Mouse (Mus musculus) forebrain, postnatal 0 days (tissue): ENCODE measurements around the gene Prpf40a. TPM values are rescaled to one million over a fixed set of nuclear protein-coding genes. Genes with fewer than 3 reads are reported as not detected.

ENCODE experiments used
- ATAC-seq: fragments of 200-750 bp; cut with Nextera tagmentation; 2 replicates; pipeline ENCODE4 v1.8.0; 2017; ENCODE audit warnings: mild to moderate bottlenecking, moderate library complexity
- DNase-seq: peaks from one replicate; pipeline ENCODE4 v3.0.0-alpha.2; 2015
- H3K27ac ChIP-seq: fragments of 300-500 bp; sonication (generic); 2 replicates; pipeline ENCODE4 v1.5.1; 2014; ENCODE audit warnings: low read depth, mild to moderate bottlenecking, antibody characterized with exemption, low read length, moderate library complexity, mixed read lengths
- H3K27me3 ChIP-seq: fragments of 300-500 bp; sonication (generic); 2 replicates; pipeline ENCODE4 v1.6.1; 2014; ENCODE audit warnings: mild to moderate bottlenecking, low read length, mixed read lengths; ENCODE audit not compliant: insufficient read depth
- H3K36me3 ChIP-seq: fragments of 300-500 bp; sonication (generic); 2 replicates; pipeline ENCODE4 v1.6.1; 2014; ENCODE audit warnings: mild to moderate bottlenecking, moderate library complexity; ENCODE audit not compliant: insufficient read depth
- H3K4me1 ChIP-seq: fragments of 300-500 bp; sonication (generic); 2 replicates; pipeline ENCODE4 v1.6.1; 2014; ENCODE audit warnings: antibody characterized with exemption; ENCODE audit not compliant: insufficient read depth
- H3K4me2 ChIP-seq: fragments of 300-500 bp; sonication (generic); 2 replicates; pipeline ENCODE4 v1.6.1; 2014; ENCODE audit warnings: low read depth, mild to moderate bottlenecking, moderate library complexity
- H3K4me3 ChIP-seq: fragments of 300-500 bp; sonication (generic); 2 replicates; pipeline ENCODE4 v1.5.1; 2014; ENCODE audit warnings: low read depth, low read length, mixed read lengths
- H3K9ac ChIP-seq: fragments of 300-500 bp; sonication (generic); 2 replicates; pipeline ENCODE4 v1.6.1; 2014; ENCODE audit warnings: mild to moderate bottlenecking
- H3K9me3 ChIP-seq: fragments of 300-500 bp; sonication (generic); 2 replicates; pipeline ENCODE4 v1.6.1; 2016; ENCODE audit warnings: low read length
- CTCF ChIP-seq: sonication (generic); IDR thresholded peaks from 2 replicates; pipeline ENCODE4 v1.5.1; 2016; ENCODE audit warnings: antibody characterized with exemption, control low read depth, low read depth
- WGBS: fragments of 180-500 bp; shearing (Covaris S2); extraction: QIAGEN DNeasy Blood & Tissue Kit; methylation state at CpG from one replicate; pipeline ENCODE4 v1.1.7; 2014; 5-methylcytosine and 5-hydroxymethylcytosine counted together
- polyA plus RNA-seq: library from polyadenylated mRNA; unstranded; fragments of >200 nt; fragmentation: Nextera tagmentation; extraction: Ambion mirVana; gene quantifications from 2 replicates; pipeline ENCODE4 v1.2.1, GENCODE M21; 2015
- total RNA-seq: library from RNA; depleted of rRNA; stranded (reverse); fragments of >200 nt; gene quantifications from 2 replicates; pipeline ENCODE4 v1.2.3, GENCODE M21; 2014; rRNA removed

Gene Prpf40a
- total and polyA plus RNA-seq, 2 experiments from 2014 or later: 64.4 to 102 TPM

DNA sequence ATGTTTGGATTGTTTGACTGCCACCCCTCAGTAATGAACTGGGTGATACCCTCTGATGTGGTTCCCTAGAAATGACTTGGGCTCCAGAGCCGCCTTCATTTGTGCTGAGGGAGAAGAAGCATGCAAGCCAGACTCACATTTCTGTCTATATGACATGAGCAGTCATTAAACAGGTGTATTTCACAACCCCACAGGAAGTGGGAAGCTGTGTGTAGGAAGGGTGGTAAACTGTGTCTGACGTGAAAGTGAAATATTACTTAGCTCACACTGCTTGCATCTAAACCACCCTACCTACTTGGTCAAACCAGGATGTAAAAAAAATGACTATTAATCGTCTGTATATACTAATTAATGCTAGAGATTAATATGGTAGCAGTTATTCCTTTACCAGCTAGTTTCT lies 102.3 kb downstream of the Prpf40a start:
- WGBS: 89% methylated on average over 3 of the region's 3 CpGs
- H3K27ac ChIP-seq: no peak overlapping the region
- ATAC-seq (no peak), DNase-seq (no peak)
- TF ChIP-seq CTCF: no peak
- no peaks in the 10 kb centered on the region for H3K27me3 ChIP-seq
- H3K36me3 ChIP-seq: no peaks in the 10 kb centered on the region
- H3K4me1 ChIP-seq: no peaks in the 10 kb centered on the region
- no peak overlapping the region for H3K9ac ChIP-seq
- H3K4me2 ChIP-seq: no peak overlapping the region
- H3K9me3 ChIP-seq: no peaks in the 10 kb centered on the region
- no peak overlapping the region for H3K4me3 ChIP-seq

DNA sequence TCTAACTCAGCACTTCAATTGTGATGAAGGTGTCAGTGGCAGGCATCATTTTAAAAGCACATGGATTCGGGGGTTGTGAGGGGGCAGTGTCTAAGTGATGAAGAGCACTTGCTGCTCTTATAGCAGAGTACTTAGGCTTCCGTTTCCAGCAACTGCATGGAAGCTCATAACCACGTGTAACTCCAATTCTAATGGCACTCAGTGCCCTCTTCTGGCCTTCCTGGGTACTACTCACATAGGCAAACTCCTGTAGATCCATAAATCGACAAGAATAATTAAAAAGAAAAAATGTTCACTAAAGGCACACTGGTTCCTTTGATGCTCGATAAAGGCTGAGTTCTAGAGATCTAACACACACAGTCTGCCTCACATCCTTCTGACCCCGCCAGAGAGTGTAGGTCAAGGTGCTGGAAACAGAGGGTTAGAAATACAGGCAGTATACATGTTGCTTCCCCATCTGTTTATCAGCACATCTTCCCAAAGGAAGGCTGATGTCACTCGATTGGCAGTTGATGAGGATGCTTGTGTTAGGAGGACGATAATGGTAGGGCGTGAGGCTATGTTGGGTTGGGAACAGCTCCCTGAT lies 105.4 kb downstream of the Prpf40a start:
- Histone ChIP-seq H3K4me1 (no peaks in the 10 kb centered on the region), H3K4me3 (no peak overlapping the region), H3K27ac (no peak overlapping the region), H3K4me2 (no peak overlapping the region), H3K9me3 (no peaks in the 10 kb centered on the region), H3K36me3 (no peaks in the 10 kb centered on the region), H3K27me3 (no peaks in the 10 kb centered on the region), H3K9ac (no peak overlapping the region)
- ATAC-seq: 0 out of 2 replicates have a peak, but pooled peaks have one; percentile 38
- 57% methylated on average over 9 of the region's 9 CpGs for WGBS
- peak; percentile 58 for DNase-seq
- peak; percentile 74 for TF ChIP-seq CTCF

Other genes starting within 250 kb of the Prpf40a start
- gene Arl6ip6, start 442 bp upstream of the Prpf40a start, total RNA-seq: 24.3 and 24.6 TPM in 2 replicates
- gene Arl6ip6, start 442 bp upstream of the Prpf40a start, polyA plus RNA-seq: 16.0 and 20.2 TPM in 2 replicates